Mouse (Mus musculus) neutrophil, adult 59 days (primary cell): ENCODE measurements around the gene Frmpd3. TPM values are rescaled to one million over a fixed set of nuclear protein-coding genes. Genes with fewer than 3 reads are reported as not detected.

Experiments
- total RNA-seq, 2 experiments: library from RNA; stranded (reverse); gene quantifications; 1 replicate in 1 of 2; 2 replicates in 1 of 2; pipeline ENCODE4 v1.2.4; 2023

The Frmpd3 gene
- total RNA-seq = not detected

GRCm38 (mm10) chrX:140341656-140342392 lies at the start of gene Frmpd3:
Gene Frmpd3, plus strand, starts transcription at chrX:140342263.

DNA sequence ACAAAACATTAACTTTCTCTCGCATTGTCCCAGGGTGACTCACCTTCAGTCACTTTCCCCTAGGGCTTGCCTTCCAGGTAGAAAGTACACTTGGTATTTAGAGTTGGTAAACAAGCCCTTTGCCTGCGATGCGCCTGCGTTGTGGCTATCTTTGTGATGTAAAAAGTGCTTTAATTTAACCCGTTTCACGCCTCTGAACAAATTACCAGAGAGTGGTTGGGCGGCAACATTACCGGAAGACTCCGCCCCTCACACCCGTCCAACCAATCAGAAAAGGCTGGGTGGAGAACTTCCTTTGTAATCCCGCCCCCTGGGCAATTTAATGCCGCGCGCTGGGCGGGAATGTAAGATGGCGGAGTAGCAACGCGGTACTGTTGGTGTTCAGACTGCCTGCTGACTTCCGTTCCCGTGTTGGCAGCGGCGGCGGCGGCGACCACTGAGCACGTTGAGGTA lies 114.2 kb downstream of the Frmpd3 start, which contains the start of gene Prps1:
TSS of gene Prps1 (plus strand) at position 335 of the 453 bp plus-strand sequence.

Other genes starting within 250 kb of the Frmpd3 start
- 10 to 100 TPM; 14.2 to 14.6 TPM for gene Prps1, start 114.3 kb downstream of the Frmpd3 start, total RNA-seq